Mouse (Mus musculus) MEL (cell line): ENCODE results near the gene Aqp6. TPM values are rescaled to one million over a fixed set of nuclear protein-coding genes. Genes with fewer than 3 reads are reported as not detected.

Experiments used
- DNase-seq: peaks from one replicate; pipeline ENCODE4 v3.0.0; 2011; ENCODE audit warnings: low read depth, low spot score
- H3K27ac ChIP-seq: 2 replicates; pipeline ENCODE4 v1.5.1; 2012; ENCODE audit warnings: low read depth, mild to moderate bottlenecking, control low read depth, low read length, moderate library complexity; ENCODE audit not compliant: control insufficient read depth
- H3K27me3 ChIP-seq, 2 experiments: fragments of 150-350 bp in 1 of 2; sonication (generic) in 1 of 2; 2 replicates each; pipeline ENCODE4 v1.6.1; 2012; ENCODE audit warnings: low read length in 2 of 2, mild to moderate bottlenecking in 2 of 2, improper control_type of control experiment in 1 of 2, moderate library complexity in 1 of 2; ENCODE audit not compliant: insufficient read depth in 2 of 2, control insufficient read depth in 1 of 2
- H3K36me3 ChIP-seq, 2 experiments: 2 replicates each; pipeline ENCODE4 v1.6.1; 2012 to 2014; ENCODE audit warnings: low read length in 2 of 2, improper control_type of control experiment in 1 of 2, inconsistent platforms in 1 of 2, mild to moderate bottlenecking in 1 of 2; ENCODE audit not compliant: insufficient read depth in 2 of 2, control insufficient read depth in 1 of 2
- H3K4me1 ChIP-seq, 2 experiments: fragments of 150-350 bp in 1 of 2; sonication (generic) in 1 of 2; 2 replicates each; pipeline ENCODE4 v1.6.1; 2012; ENCODE audit warnings: low read length in 2 of 2, improper control_type of control experiment in 1 of 2, mild to moderate bottlenecking in 1 of 2; ENCODE audit not compliant: insufficient read depth in 2 of 2, control insufficient read depth in 1 of 2
- H3K4me3 ChIP-seq, 2 experiments: fragments of 150-350 bp in 1 of 2; sonication (generic) in 1 of 2; 2 replicates each; pipeline ENCODE4 v1.5.1; 2012; ENCODE audit warnings: low read depth in 2 of 2, low read length in 2 of 2, mild to moderate bottlenecking in 2 of 2, moderate library complexity in 2 of 2, control low read depth in 1 of 2, improper control_type of control experiment in 1 of 2; ENCODE audit not compliant: control insufficient read depth in 1 of 2, insufficient read depth in 1 of 2
- H3K79me2 ChIP-seq: 2 replicates; pipeline ENCODE4 v1.6.1; 2012; ENCODE audit warnings: mild to moderate bottlenecking, low read length, moderate library complexity; ENCODE audit not compliant: control insufficient read depth, poor library complexity, insufficient read depth
- H3K9ac ChIP-seq: 2 replicates; pipeline ENCODE4 v1.6.1; 2012; ENCODE audit warnings: low read depth, mild to moderate bottlenecking, control low read depth, low read length, moderate library complexity; ENCODE audit not compliant: control insufficient read depth, poor library complexity, severe bottlenecking
- H3K9me3 ChIP-seq: fragments of 150-350 bp; sonication (generic); replicated peaks from 2 replicates; pipeline ENCODE4 v1.6.1; 2012; ENCODE audit warnings: mild to moderate bottlenecking, low read length, improper control_type of control experiment, moderate library complexity; ENCODE audit not compliant: insufficient read depth
- CHD1 ChIP-seq: IDR thresholded peaks from 2 replicates; pipeline ENCODE4 v1.6.1; 2012; ENCODE audit warnings: low read depth, mild to moderate bottlenecking, inconsistent platforms, low read length, improper control_type of control experiment
- CTCF ChIP-seq, 3 experiments: IDR thresholded peaks in 2 of 3; conservative IDR thresholded peaks in 1 of 3; 2 replicates each; pipeline ENCODE4 v1.5.1; 2011 to 2012; ENCODE audit warnings: low read length in 3 of 3, low read depth in 2 of 3, mild to moderate bottlenecking in 2 of 3, improper control_type of control experiment in 1 of 3, inconsistent platforms in 1 of 3, mixed read lengths in 1 of 3, moderate library complexity in 1 of 3; ENCODE audit not compliant: control insufficient read depth in 1 of 3, insufficient read depth in 1 of 3, poor library complexity in 1 of 3, severe bottlenecking in 1 of 3
- E2F4 ChIP-seq: IDR thresholded peaks from 2 replicates; pipeline ENCODE4 v1.6.1; 2011; ENCODE audit warnings: low read depth, low read length, improper control_type of control experiment, borderline replicate concordance
- ELF1 ChIP-seq: IDR thresholded peaks from 2 replicates; pipeline ENCODE4 v1.6.1; 2014; ENCODE audit warnings: low read depth, mild to moderate bottlenecking, inconsistent platforms, low read length, improper control_type of control experiment, moderate library complexity
- EP300 ChIP-seq, 2 experiments: IDR thresholded peaks; 2 replicates each; pipeline ENCODE4 v1.6.1; 2011; ENCODE audit warnings: improper control_type of control experiment in 2 of 2, low read length in 2 of 2, low read depth in 1 of 2, mild to moderate bottlenecking in 1 of 2
- ETS1 ChIP-seq: IDR thresholded peaks from 2 replicates; pipeline ENCODE4 v1.6.1; 2012; ENCODE audit warnings: low read depth, mild to moderate bottlenecking, inconsistent platforms, low read length, improper control_type of control experiment, moderate library complexity
- GATA1 ChIP-seq: IDR thresholded peaks from 2 replicates; pipeline ENCODE4 v1.6.1; 2011; ENCODE audit warnings: low read depth, low read length, improper control_type of control experiment
- HCFC1 ChIP-seq: IDR thresholded peaks from 2 replicates; pipeline ENCODE4 v1.6.1; 2012; ENCODE audit warnings: low read depth, mild to moderate bottlenecking, inconsistent platforms, low read length, improper control_type of control experiment, moderate library complexity
- JUND ChIP-seq: IDR thresholded peaks from 2 replicates; pipeline ENCODE4 v1.6.1; 2011; ENCODE audit warnings: low read depth, mild to moderate bottlenecking, improper control_type of control experiment, low read length
- KAT2A ChIP-seq: conservative IDR thresholded peaks from 2 replicates; pipeline ENCODE4 v1.6.1; 2012; ENCODE audit warnings: low read depth, low read length, improper control_type of control experiment, inconsistent platforms
- MAX ChIP-seq: IDR thresholded peaks from 2 replicates; pipeline ENCODE4 v1.6.1; 2011; ENCODE audit warnings: low read length, improper control_type of control experiment
- MAZ ChIP-seq: IDR thresholded peaks from 2 replicates; pipeline ENCODE4 v1.6.1; 2012; ENCODE audit warnings: low read depth, mild to moderate bottlenecking, inconsistent platforms, low read length, improper control_type of control experiment
- MXI1 ChIP-seq: IDR thresholded peaks from 2 replicates; pipeline ENCODE4 v1.6.1; 2011; ENCODE audit warnings: mild to moderate bottlenecking, low read depth, low read length, improper control_type of control experiment
- MYB ChIP-seq: IDR thresholded peaks from 2 replicates; pipeline ENCODE4 v1.6.1; 2011; ENCODE audit warnings: mild to moderate bottlenecking, low read depth, low read length, improper control_type of control experiment
- MYC ChIP-seq: IDR thresholded peaks from 2 replicates; pipeline ENCODE4 v1.6.1; 2011; ENCODE audit warnings: low read depth, mild to moderate bottlenecking, low read length, improper control_type of control experiment, moderate library complexity
- NELFE ChIP-seq: IDR thresholded peaks from 2 replicates; pipeline ENCODE4 v1.6.1; 2011; ENCODE audit warnings: low read depth, low read length, improper control_type of control experiment
- NRF1 ChIP-seq: IDR thresholded peaks from 2 replicates; pipeline ENCODE4 v1.6.1; 2014; ENCODE audit warnings: low read depth, mild to moderate bottlenecking, inconsistent platforms, low read length, improper control_type of control experiment, moderate library complexity; ENCODE audit not compliant: poor library complexity, insufficient read depth, severe bottlenecking
- POLR2A ChIP-seq, 2 experiments: IDR thresholded peaks; 2 replicates each; pipeline ENCODE4 v1.6.1; 2011 to 2012; ENCODE audit warnings: low read length in 2 of 2, mild to moderate bottlenecking in 2 of 2, control low read depth in 1 of 2, improper control_type of control experiment in 1 of 2, low read depth in 1 of 2, moderate library complexity in 1 of 2; ENCODE audit not compliant: control insufficient read depth in 1 of 2, insufficient read depth in 1 of 2, poor library complexity in 1 of 2
- POLR2AphosphoS2 ChIP-seq: IDR thresholded peaks from 2 replicates; pipeline ENCODE4 v1.6.1; 2011; ENCODE audit warnings: low read length, improper control_type of control experiment
- RAD21 ChIP-seq: IDR thresholded peaks from 2 replicates; pipeline ENCODE4 v1.6.1; 2011; ENCODE audit warnings: mild to moderate bottlenecking, low read depth, low read length, improper control_type of control experiment
- RCOR1 ChIP-seq: IDR thresholded peaks from 2 replicates; pipeline ENCODE4 v1.6.1; 2012; ENCODE audit warnings: low read depth, mild to moderate bottlenecking, inconsistent platforms, low read length, improper control_type of control experiment
- SIN3A ChIP-seq: IDR thresholded peaks from 2 replicates; pipeline ENCODE4 v1.6.1; 2012; ENCODE audit warnings: low read length, improper control_type of control experiment, inconsistent platforms
- TBP ChIP-seq: IDR thresholded peaks from 2 replicates; pipeline ENCODE4 v1.8.0; 2011; ENCODE audit warnings: low read depth, low read length, improper control_type of control experiment
- TCF12 ChIP-seq: IDR thresholded peaks from 2 replicates; pipeline ENCODE4 v1.6.1; 2014; ENCODE audit warnings: low read depth, mild to moderate bottlenecking, inconsistent platforms, low read length, improper control_type of control experiment, moderate library complexity
- ZMIZ1 ChIP-seq: IDR thresholded peaks from 2 replicates; pipeline ENCODE4 v1.6.1; 2012; ENCODE audit warnings: low read depth, mild to moderate bottlenecking, inconsistent platforms, low read length, improper control_type of control experiment, moderate library complexity
- polyA plus RNA-seq, 2 experiments: library from polyadenylated mRNA; stranded (reverse) in 1 of 2; unstranded in 1 of 2; fragments of >175 nt in 1 of 2; fragments of >200 nt in 1 of 2; gene quantifications; 2 replicates each; pipeline versions ENCODE4 v1.2.1 to v1.2.4; 2012; ENCODE audit warnings: low replicate concordance in 2 of 2, low read depth in 1 of 2; ENCODE audit not compliant: insufficient read length in 2 of 2, insufficient read depth in 1 of 2, missing spikeins in 1 of 2
- total RNA-seq: library from RNA; depleted of rRNA; stranded (reverse); fragments of 300-350 nt; gene quantifications from 2 replicates; pipeline ENCODE4 v1.2.3, GENCODE M21; 2012

The Aqp6 gene
- total and polyA plus RNA-seq, 3 experiments = not detected

DNA sequence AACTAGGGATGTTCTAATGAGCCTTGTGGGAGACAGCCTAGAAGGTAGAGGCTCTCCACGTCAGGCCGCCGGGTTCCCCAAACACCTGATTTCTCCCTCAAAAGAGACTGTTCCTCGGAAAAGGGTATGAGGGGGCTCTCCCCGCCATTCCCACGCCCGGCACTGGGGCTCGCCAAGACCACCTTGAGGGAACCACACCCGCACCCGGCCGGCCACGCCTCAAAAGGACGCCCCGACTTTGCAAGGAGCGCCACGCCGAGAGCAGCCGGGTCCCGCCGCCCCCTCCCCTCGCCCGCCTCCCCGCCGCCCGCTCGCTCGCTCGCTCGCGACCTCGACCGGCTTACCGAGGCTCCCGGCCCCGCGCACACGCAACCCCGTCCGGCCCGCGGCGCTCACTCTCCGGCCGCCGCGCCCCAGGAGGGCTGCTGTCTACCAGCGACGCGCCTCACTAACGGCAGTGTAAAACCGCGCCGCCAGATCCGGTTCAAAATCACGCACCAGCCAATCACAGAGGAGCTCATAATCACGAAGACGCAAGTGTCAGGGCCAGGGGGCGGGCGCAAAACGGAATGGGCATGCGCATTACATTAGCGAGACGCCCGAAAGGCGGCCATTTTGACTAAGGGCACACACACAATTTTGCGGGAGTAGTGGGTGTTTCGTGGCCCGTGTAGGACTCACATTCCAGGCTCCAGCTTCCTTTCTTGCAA, 50.1 kb downstream of the Aqp6 start, which contains the start of gene Racgap1:
Racgap1 (minus strand) TSS at position 494 of the 710 bp plus-strand sequence.
- peak within 1 kb of the TSS; percentile 89 to 94 for H3K4me3 ChIP-seq
- H3K9me3 ChIP-seq = no peaks in the 10 kb centered on the region
- peaks cover 10 to 23% of the 10 kb centered on the region in 2 experiments for H3K4me1 ChIP-seq
- DNase-seq = peak; percentile 100
- H3K9ac ChIP-seq = peak within 1 kb of the TSS; percentile 90
- peaks cover 47% of the 10 kb centered on the region for H3K79me2 ChIP-seq
- peaks cover 0 to 2% of the 10 kb centered on the region in 2 experiments; a peak in 2 of 4 replicates for H3K27me3 ChIP-seq
- peak within 1 kb of the TSS; percentile 84 for H3K27ac ChIP-seq
- peaks cover 0 to 26% of the 10 kb centered on the region in 2 experiments; a peak in 3 of 4 replicates for H3K36me3 ChIP-seq
- TF ChIP-seq NRF1 = peak; percentile 86
- peak; percentile 67 for TF ChIP-seq MAX
- peak; percentile 92 for TF ChIP-seq SIN3A
- TF ChIP-seq ZMIZ1 = peak; percentile 95
- peak; percentile 67 for TF ChIP-seq MYB
- TF ChIP-seq HCFC1 = peak; percentile 96
- no peak; the same call in 1 of the 2 replicates for TF ChIP-seq TCF12
- TF ChIP-seq POLR2AphosphoS2 = peak; percentile 65; the same call in 1 of the 2 replicates
- TF ChIP-seq NELFE = peak; percentile 94
- TF ChIP-seq CHD1 = 0 out of 2 replicates have a peak, but pooled peaks have one; percentile 32
- peak; percentile 87 for TF ChIP-seq MXI1
- no peak; the same call in 1 of the 2 replicates for TF ChIP-seq MYC
- peak; percentile 83; the same call in 1 of the 2 replicates for TF ChIP-seq TBP
- TF ChIP-seq MAZ = 0 out of 2 replicates have a peak, but pooled peaks have one; percentile 40
- TF ChIP-seq RAD21 = no peak
- peak; percentile 81 for TF ChIP-seq KAT2A
- peak in 1 of 2 experiments; percentile 9; a peak in 2 of 4 replicates for TF ChIP-seq EP300 (IDR thresholded peaks at IDR 0.05; ENCODE audit: low read depth in 1 of 2, low read length in 2 of 2)
- peak; percentile 53; the same call in 1 of the 2 replicates for TF ChIP-seq GATA1
- TF ChIP-seq ETS1 = no peak
- no peak for TF ChIP-seq JUND
- TF ChIP-seq CTCF (IDR thresholded peaks at IDR 0.05 in 2 of 3, conservative IDR thresholded peaks at IDR 0.05 in 1 of 3; ENCODE audit: control insufficient read depth in 1 of 3, insufficient read depth in 1 of 3, low read depth in 2 of 3, low read length in 3 of 3, poor library complexity in 1 of 3, severe bottlenecking in 1 of 3) = no peak
- peak; percentile 84 to 97 for TF ChIP-seq POLR2A (IDR thresholded peaks at IDR 0.05; ENCODE audit: control insufficient read depth in 1 of 2, insufficient read depth in 1 of 2, low read depth in 1 of 2, low read length in 2 of 2, poor library complexity in 1 of 2)
- TF ChIP-seq RCOR1 = peak; percentile 26; the same call in 1 of the 2 replicates
- 0 out of 2 replicates have a peak, but pooled peaks have one; percentile 39 for TF ChIP-seq ELF1
- TF ChIP-seq E2F4 = peak; percentile 90
- TF ChIP-seq, all 39 proteins: peak for 19
